Mouse (Mus musculus) lung, adult 2 months (tissue): ENCODE measurements around the gene Aatk. TPM values are rescaled to one million over a fixed set of nuclear protein-coding genes. Genes with fewer than 3 reads are reported as not detected.

Experiments
- DNase-seq: peaks from one replicate; pipeline ENCODE4 v3.0.0; 2022
- H3K4me1 ChIP-seq: fragments of 200-500 bp; 2 replicates; pipeline ENCODE4 v1.6.1; 2011; ENCODE audit warnings: low read length; ENCODE audit not compliant: control insufficient read depth, insufficient read depth
- H3K4me3 ChIP-seq: fragments of 200-500 bp; replicated peaks from 2 replicates; pipeline ENCODE3; 2011; ENCODE audit warnings: low read depth, mild to moderate bottlenecking, control low read depth, low read length; ENCODE audit errors: extremely low read depth
- CTCF ChIP-seq: fragments of 200-500 bp; IDR thresholded peaks from 2 replicates; pipeline ENCODE4 v1.5.1; 2011; ENCODE audit warnings: mild to moderate bottlenecking, low read length, control low read depth; ENCODE audit not compliant: insufficient read depth
- POLR2A ChIP-seq: fragments of 200-500 bp; IDR thresholded peaks from 2 replicates; pipeline ENCODE4 v1.6.1; 2011; ENCODE audit warnings: low read depth, mild to moderate bottlenecking, control low read depth, low read length, borderline replicate concordance; ENCODE audit errors: extremely low read depth
- WGBS: fragments of 180-500 bp; shearing (Covaris S2); methylation state at CpG from one replicate; pipeline ENCODE4 v1.1.7; 2018; 5-methylcytosine and 5-hydroxymethylcytosine counted together
- polyA plus RNA-seq: library from polyadenylated mRNA; depleted of rRNA; stranded (reverse); fragments of >200 nt; gene quantifications from 2 replicates; pipeline ENCODE4 v1.2.3, GENCODE M21; 2012; rRNA removed

The Aatk gene
- polyA plus RNA-seq, 1 experiment: 38.7 TPM

DNA sequence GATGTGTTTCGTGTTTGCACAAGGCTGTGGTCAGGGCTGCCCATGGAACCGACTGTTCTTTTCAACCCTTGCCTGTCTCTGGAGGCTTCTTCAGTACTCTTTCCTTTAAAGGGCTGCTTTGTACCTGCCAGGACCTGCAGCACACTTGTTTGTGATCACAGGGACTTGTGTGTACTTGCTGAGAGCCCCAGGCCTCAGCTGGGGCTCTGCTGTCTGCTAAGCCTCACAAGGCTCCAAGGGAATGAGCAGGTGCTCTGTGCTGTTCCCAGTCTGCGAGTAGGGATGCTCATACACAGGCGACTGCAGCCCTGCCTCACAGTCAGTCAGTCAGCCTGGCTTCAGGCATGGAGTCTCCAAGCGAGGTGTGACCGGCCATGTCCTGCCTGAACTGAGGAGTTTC lies 80.7 kb downstream of the Aatk start:
- TF ChIP-seq POLR2A (no peak), CTCF (no peak)
- Histone ChIP-seq H3K4me1 (no peaks in the 10 kb centered on the region), H3K4me3 (no peak overlapping the region)
- no peak for DNase-seq
- WGBS: 89% methylated on average over 6 of the region's 6 CpGs

- DNase-seq: no peak
- H3K4me3 ChIP-seq: no peak overlapping the region
- WGBS: 67% methylated on average over 9 of the region's 9 CpGs
These were observed 81.9 kb downstream of the Aatk start for GRCm38 (mm10) chr11:119965053-119965452.

DNA sequence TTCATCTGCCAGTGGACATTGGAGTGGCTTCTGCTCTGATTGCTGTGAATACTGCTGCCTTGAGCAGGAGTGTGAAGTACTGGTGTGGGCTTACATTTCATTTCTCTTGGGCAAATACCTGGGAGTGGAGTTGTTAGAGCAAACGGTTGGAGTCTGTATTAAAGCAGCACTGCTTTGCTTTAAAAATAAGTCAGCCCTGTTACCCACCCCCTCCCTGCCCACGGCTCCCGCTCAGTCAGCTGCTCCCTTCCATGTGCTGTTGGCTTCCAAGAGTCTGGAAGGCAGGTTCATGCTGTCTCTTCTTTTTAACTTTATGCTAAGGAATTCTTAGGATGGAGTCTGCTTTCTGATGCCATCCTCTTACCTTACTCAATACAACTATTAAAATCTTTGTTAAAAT lies 85.5 kb downstream of the Aatk start:
- 77% methylated on average over 3 of the region's 3 CpGs for WGBS
- no peak for TF ChIP-seq POLR2A
- no peak for TF ChIP-seq CTCF
- H3K4me1 ChIP-seq: peaks cover 21% of the 10 kb centered on the region
- H3K4me3 ChIP-seq: no peak overlapping the region
- no peak for DNase-seq

More at GRCm38 (mm10) chr11:119965053-119965452, 81.9 kb downstream of the Aatk start:
- H3K4me1 ChIP-seq: no peaks in the 10 kb centered on the region
- TF ChIP-seq POLR2A (no peak), CTCF (no peak)

- Histone ChIP-seq H3K4me3 (no peak overlapping the region), H3K4me1 (peaks cover 27% of the 10 kb centered on the region)
- 73% methylated on average over 6 of the region's 6 CpGs for WGBS
- no peak for TF ChIP-seq CTCF
- TF ChIP-seq POLR2A: no peak
- DNase-seq: no peak
These were observed 86.3 kb downstream of the Aatk start for GRCm38 (mm10) chr11:119960671-119961070.

DNA sequence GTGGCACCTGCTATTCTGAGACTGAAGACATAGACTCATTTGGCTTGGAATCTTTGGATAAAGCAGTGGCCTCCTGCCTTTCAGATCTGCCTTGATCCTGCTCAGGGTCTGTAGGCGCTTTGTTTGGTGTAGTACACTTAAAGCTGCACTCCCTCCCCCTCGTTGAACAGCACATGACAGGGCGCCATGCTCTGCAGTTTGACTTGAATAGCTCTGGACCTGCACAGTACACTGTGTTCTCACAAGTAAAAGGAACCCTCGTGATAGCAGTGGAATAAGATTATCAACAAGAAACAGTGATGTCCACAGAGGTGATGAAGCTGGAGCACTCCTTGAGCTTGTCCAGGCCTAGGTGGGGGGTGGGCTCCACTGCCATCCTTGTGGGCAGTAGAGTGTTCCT lies 87.3 kb downstream of the Aatk start:
- TF ChIP-seq CTCF: no peak
- no peak for TF ChIP-seq POLR2A

DNA sequence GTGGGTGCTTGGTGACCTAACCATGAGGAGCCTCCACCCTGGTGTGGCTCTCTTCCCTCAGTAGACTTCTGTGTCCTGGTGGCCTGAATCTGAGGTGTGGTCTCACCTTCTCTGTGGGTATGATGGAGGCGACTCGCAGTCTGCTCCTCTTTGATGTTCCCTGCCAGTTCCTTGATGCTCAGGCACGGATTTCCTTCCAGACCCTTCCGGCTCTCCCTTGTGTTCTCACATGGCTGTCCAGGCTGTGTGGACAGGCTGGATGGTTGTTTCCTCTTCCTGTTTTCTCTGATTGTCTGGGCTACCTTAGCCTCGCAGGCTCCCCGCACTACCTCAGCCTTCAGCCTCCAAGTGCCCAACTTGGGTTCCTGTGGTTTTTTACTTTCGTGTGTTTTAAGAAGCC lies 88.1 kb downstream of the Aatk start:
- TF ChIP-seq CTCF (no peak), POLR2A (no peak)
- Histone ChIP-seq H3K4me3 (no peak overlapping the region), H3K4me1 (peaks cover 42% of the 10 kb centered on the region)
- DNase-seq: no peak
- WGBS: 51% methylated on average over 7 of the region's 7 CpGs

More for the DNA sequence above, 87.3 kb downstream of the Aatk start:
- Histone ChIP-seq H3K4me1 (peaks cover 36% of the 10 kb centered on the region), H3K4me3 (no peak overlapping the region)
- no peak for DNase-seq
- WGBS: 61% methylated on average over 4 of the region's 4 CpGs

Other genes starting within 250 kb of the Aatk start
- 50.2 and 51.0 TPM in 2 replicates for gene Chmp6, start 133.7 kb downstream of the Aatk start, polyA plus RNA-seq
- 83.7 and 92.9 TPM in 2 replicates for gene Baiap2, start 104.4 kb downstream of the Aatk start, polyA plus RNA-seq
- gene Cep131, start 39.7 kb upstream of the Aatk start, polyA plus RNA-seq: 8.5 and 9.2 TPM in 2 replicates
- 29.7 and 32.3 TPM in 2 replicates for gene Tepsin, start 51.6 kb upstream of the Aatk start, polyA plus RNA-seq
- 41.3 and 54.8 TPM in 2 replicates for gene Ndufaf8, start 51.8 kb upstream of the Aatk start, polyA plus RNA-seq
- gene Slc38a10, start 104.2 kb upstream of the Aatk start, polyA plus RNA-seq: 132 and 170 TPM in 2 replicates
- gene Bahcc1, start 185.8 kb upstream of the Aatk start, polyA plus RNA-seq: 10.8 and 12.4 TPM in 2 replicates